Mouse (Mus musculus) liver, embryonic 14.5 days (tissue): ENCODE results near the gene Zfp598.

Source experiments
- CTCF ChIP-seq: IDR thresholded peaks from 2 replicates; pipeline ENCODE4 v1.5.1; 2016; ENCODE audit warnings: antibody characterized with exemption, low read depth, control low read depth
- EP300 ChIP-seq: IDR thresholded peaks from 2 replicates; pipeline ENCODE4 v1.6.1; 2016; ENCODE audit warnings: antibody characterized with exemption, low read depth

DNA sequence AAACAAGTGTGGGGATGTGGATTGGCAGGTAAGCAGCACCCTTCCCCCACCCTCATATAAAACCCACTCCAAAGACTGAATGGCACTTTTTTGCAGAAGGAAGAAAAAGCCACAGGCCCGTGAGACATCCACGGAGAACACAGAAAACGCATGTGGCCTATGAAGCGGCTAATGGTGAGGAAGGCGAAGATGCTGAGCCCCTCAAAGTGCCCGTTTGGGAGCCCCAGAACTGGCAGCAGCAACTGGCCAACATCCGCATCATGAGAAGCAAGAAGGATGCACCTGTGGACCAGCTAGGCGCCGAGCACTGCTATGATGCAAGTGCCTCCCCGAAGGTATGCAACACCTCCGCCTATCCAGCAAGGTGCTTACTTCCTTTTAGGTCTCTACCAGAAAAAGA lies 35.7 kb upstream of the Zfp598 start:
- no peak for TF ChIP-seq CTCF
- TF ChIP-seq EP300 = no peak
